Mouse (Mus musculus) lung, postnatal 10 days (tissue): ENCODE measurements at regions not wholly inside any gene's neighbourhood (a gene's known extent, or its start where the extent isn't known, plus 50 kb on each side); places are given as distances from the start of the nearest gene placed in this dataset.

ENCODE experiments used
- DNase-seq: peaks from one replicate; pipeline ENCODE4 v3.0.0; 2021

DNA sequence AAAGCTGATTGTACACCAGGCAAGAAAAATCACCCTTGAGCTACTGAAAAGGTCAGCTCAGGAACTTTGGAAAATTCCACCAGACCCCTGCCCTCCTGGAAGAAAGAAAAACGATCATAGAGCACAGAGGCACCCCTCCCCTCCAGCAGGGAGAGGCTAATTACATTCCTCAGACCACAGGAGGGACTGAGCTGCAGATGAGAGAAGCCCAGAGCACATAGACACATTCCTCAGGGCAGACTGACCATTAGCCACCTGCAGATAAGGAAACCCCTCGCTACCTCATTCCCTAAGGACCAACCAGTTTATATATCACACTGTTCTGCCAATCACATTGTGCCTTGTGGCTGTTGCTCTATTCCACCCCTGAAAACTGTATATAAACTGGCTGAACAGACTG, 230.3 kb downstream of the Parp8 start:
- DNase-seq: no peak

DNA sequence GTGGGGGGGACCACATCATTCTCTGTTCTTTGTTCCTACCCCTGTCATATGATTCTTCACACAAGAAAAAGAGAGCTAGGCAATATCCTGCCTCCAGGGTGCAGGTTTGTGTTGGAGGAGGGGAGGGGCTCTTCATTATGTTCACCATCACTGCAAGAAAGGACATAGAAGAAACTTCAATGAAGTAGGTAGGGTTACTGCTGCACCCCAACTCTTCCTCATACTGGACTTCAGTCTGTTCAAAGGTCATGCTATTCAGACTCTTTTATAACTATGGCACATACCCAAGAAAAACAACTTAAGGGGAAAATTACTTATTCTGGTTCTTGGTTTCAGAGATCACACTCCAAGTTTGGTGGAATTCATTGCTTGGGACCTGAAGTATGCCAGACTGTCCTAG, 243.7 kb downstream of the Parp8 start:
- no peak for DNase-seq

DNA sequence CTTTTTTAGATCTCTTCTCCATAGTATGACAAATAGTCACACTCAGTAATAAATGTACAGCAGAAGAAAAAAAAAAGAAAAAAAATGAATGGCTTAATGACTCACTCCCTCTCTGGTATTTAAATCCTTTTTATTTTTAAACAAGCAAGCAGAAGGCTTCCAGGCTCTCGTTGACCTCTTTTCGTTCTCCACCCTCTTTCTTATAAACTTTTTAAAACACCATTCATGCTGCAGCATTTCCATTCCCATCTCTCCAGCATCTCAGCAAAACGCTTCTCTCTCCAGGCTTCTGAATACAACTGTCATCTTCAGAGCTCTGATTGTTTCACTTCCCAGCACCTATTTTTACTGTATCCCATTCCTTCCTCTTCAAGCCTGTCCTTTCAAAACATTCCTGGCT, 259.8 kb downstream of the Parp8 start:
- DNase-seq: no peak

GRCm38 (mm10) chr13:116759912-116760311, 265.4 kb downstream of the Parp8 start:
- no peak for DNase-seq

DNA sequence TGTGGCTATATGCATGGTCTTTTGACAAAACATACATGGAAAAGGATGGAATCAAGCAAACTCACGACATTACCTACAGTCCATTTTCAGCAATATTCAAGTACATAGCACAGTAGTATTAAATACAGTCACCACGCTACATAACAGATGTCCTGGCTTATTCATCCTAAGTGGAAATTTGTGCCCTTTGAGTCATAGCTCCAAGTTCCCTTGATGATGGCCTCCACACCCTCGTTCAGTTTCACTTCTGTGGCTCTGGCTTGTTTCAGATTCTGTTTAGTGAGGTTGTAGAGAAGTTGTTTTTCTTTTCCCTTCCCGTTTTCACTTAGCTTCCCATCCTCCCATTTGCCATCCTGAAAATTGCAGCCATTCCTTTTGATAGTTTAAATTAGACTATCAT, 284.5 kb downstream of the Parp8 start:
- no peak for DNase-seq

DNA sequence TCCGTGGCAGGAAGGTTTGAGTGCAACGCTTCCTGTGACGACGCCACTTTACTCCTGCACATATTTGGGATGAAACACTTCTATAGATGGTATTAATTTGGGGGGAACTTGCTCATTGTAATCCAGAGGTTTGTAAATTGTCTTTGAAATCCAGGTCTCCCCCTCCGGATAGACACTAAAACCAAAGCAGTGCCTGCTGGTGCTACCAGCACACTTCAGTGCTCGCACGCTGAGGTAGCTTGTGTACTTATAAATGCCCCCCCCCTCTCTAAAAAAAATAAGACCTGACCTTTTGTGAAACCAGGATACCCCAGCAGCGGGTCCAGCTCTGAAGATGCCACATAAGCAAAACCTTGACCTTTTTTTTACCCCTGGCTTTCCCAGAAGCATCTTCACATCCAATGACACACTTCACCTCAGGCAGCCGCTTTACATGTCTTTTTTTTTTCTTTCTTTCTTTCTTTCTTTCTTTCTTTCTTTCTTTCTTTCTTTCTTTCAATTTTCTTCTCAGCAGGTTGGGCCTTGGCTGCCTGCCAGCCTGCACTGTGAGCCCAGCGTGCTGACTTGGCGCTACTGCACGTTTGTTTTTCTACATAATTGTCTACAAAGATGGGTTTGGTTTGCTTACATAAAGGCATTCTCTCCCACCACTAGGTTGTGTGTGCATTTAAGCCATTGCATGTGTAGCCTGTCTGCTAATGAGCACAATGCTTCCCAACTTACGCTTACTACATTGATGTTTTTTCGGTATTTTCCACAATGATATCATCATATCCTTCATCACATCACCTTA, 301.8 kb downstream of the Parp8 start:
- no peak for DNase-seq

DNA sequence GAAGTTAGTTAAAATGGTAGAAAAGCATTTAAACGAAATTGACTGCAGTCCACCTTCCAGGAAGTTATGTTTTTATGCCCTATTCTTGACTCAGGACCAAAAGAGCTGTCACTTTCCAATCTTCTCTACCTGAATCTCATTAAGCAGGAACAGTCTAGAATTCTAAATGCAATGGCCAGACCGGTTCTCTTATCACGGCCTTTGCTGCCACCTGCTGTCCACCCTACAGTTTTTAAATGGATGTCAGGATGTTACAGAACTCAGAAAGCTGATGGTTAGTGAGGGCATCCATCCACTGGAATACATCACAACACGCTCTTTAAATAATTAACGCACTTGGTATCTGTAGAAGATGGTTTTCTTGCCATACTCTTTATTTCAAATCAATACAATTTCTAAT, 310.5 kb downstream of the Parp8 start:
- peak; percentile 62 for DNase-seq

- DNase-seq: peak; percentile 71
Observed at GRCm38 (mm10) chr13:116711866-116712593, 313.3 kb downstream of the Parp8 start.

DNA sequence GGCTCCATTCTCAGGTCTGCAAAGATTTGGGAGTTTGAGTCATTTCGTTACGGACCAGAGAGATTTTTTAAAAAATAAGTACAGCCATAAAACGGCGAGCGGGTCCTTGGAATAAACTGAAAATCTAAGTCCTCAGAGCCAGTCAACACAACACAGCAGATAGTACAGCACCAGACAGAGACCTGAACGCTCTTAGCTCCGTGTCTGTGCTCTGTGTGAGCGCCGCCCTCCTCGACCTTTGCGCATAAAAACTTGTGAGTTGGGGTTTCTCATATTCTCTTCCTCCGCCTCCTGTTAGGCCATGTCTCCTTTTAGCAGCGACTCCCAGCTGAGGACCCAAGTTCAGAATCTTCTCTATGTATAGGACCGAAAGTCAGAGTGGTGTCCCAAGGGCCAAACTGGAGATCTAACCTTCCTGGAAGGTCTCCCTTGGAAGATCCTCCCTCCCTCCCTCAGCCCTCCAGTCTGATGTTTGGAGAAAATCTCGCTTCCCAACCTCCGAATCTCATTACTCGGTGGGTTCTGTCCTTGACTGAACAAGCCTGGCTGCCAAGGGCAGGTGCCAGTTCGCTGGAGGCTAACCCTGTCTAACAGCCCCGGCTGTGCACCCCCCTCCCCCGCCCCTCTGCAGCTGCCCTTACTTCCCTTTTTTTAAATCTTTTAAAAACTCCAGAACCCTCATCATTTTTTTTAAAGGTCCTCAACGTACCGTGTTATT, 314.0 kb downstream of the Parp8 start:
- peak; percentile 4 for DNase-seq

GRCm38 (mm10) chr13:116709671-116710070, 315.7 kb downstream of the Parp8 start:
- no peak for DNase-seq

GRCm38 (mm10) chr13:116708846-116709245, 316.5 kb downstream of the Parp8 start:
- DNase-seq: no peak

GRCm38 (mm10) chr13:116708456-116708780, 316.9 kb downstream of the Parp8 start:
- no peak for DNase-seq

DNA sequence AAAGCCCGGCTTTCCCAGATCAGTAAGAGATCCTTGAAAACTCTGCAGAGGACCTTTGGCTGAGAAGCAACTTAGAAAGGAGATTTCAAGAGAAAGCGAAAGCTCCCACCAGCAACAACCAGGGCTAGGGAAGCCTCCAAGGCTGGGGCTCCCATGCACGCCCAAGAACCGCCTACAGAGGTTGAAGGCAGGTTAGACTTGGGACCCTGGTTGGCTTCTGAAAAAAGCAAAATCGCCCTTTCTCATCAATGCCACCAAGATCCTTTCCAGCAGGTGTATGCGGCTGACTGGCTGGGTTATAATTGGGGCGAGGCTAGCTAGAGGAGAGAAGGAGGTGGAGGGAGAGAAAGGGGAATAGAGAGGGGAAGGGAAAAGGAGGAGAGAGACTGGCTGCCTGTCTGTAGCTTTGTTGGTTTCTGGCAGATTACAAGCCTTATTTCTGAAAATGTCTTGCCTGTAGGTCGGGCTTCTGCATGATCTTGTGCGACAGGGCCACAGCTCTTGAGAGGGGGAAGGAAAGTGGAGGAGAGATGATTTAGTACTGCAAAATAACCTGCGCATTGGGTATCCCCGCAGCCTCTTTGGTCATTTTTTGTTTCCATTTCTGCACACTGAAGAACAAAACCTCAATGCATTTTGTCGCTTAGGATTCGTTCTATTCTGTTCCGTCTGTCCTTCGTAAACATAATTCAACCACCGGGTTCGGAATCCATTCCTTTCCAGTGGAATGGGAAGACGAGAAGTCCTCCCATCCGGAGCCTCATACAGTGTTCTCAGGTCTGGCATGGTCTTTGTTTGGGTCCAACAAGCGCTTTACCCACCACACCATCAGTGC, 317.5 kb downstream of the Parp8 start:
- no peak for DNase-seq

DNA sequence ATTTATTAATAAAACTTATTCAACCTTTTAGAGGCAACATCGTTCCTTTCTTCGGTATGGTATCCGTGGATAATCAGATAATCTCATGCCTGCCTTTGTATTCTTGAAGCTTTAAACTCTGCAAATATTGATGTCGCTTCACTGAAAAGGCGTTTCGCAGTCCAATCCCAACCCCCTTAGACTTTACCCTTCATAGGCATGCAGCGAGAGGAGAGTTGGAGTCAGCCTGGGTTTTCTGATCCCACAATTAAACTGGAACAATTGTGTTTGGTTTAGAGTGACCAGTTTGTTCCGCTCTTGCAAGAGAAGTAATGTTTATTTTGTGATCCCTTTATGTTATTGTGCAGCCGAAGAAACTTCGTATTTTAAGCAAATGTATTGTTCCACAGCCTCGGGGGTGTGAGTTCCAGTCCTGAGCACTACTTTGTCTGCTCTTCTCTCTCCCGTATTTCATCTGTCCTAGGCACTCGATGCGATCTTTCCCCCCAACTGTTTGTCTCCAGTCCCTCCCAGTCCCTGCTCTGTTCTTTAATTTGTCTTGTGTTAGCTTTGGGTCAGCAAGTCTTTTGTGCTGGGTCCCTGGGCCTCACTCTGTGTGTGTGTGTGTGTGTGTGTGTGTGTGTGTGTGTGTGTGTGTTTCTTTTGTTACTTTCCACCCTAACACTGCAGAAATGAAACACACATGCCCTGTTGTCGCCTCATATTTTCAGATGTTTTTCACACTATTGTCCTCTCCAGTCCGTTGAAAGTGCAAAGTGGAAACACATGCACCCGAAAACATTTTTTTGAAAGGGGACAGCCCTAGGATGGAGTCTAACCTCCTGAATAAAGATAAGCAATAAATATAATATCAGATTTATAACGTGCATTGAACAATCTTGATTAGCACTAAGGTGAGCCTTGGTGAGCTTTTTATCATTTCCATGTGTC, 318.7 kb downstream of the Parp8 start:
- no peak for DNase-seq

DNA sequence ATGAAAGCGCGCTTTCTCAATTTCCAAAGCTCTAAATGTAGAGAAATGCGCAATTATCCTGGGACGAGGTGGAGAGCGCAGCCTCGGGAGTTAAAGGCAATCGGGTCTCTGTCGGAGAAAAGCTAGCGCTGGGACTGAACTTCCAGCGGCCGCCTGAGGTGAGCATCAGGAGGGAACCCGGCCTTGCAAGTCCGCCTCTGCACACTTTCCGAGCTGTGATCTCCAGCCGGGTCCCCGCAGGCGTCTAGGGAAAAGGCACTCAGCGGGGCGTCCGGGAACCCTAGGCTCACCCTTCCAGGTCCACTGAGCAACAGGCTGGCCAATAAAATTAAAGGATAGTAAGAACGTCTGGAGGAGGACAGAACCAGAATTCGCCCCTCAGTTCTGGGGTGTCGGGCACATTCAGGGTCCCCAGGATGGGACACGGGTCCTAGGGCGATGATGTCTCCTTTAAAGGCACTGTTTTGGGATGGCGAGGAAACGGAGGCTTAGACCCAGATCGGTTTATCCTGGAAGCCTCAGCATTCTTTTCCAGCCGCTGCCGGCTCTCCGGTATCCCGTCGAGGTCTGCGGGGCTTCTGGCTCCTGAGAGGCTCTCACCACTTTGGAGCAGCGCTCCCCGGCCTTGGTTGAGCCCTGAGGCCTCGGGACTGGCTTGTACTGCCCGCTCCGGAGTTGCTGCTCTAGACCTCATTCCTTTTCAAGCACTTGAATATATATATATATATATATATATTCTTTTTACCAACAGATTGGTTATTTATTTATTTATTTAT, 319.5 kb downstream of the Parp8 start:
- DNase-seq: no peak

DNA sequence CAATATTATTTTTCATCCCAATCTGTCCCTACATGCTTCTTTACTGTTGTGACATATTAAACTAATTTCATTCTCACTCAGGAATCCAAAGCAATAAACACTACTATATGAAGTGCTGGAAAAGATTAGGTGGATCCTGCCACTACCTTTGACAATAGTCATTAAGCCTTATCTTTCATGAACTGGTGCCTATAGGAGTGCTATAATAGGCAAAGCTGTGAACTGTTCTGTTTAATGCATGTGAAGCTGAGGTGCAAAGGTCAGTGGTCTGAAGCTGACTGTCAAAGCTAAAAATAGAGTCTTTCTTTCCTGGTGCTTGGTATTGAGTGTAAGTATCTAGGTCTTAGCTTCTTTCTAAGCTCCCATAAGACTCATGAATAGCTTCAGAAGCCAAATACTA, 336.6 kb downstream of the Parp8 start:
- no peak for DNase-seq
